12 mouse cellular contexts compared by ENCODE assay signal in the genomic region with DNA sequence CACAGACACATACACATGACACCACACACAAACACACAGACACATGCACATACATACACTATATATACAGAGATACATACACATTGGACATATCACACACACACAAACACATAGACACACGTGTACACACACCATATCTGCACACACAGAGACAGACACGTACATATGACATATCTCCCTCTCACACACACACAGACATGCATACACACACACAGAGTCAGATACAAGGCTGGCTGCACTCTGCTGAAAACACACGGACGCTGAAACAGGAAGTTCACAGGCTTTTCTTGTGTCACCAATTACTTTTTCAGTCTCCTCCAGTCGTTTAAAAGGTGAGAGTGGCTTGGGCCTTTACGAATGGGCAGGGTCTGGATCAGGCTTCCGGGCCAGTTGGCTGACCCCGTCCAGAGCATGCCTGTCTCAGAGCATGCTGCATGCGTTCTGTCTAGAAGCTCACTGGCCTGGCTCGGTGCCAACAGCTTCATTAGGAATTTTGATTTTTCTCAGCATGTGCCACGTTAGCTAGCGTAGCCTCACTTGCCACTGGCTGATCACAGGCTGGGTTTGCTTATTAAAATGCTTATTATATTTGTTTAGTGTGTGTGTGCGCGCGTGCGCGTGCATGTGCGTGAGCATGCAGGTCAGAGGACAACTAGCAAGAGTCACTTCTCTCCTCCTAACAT. TPM values are rescaled to one million over a fixed set of nuclear protein-coding genes. Genes with fewer than 3 reads are reported as not detected.
A peak's percentile ranks its signal among the peaks of the same experiment; 100 is the strongest.
DNase-seq lines count a peak whose midpoint lies in the region; ATAC-seq and TF ChIP-seq lines count a peak whose summit lies in the region.
"Had no signal": no experiment of that assay in that cellular context is flagged by ENCODE, and none has a peak within 500 bp of the region (broad histone marks: within the 10 kb centered on the region; RNA-seq: fewer than 3 reads in every experiment).

No protein-coding gene starts in this region.

- no peaks in the 10 kb centered on the region for H3K36me3 ChIP-seq in lung, postnatal 0 days (ENCODE audit: insufficient read depth, low read length)
- no peaks in the 10 kb centered on the region for H3K36me3 ChIP-seq in forebrain, embryonic 14.5 days (ENCODE audit: control insufficient read depth, insufficient read depth, low read length)
- H3K36me3 ChIP-seq in midbrain, embryonic 13.5 days, result no peaks in the 10 kb centered on the region
- H3K36me3 ChIP-seq: heart, embryonic 13.5 days had no signal

- no peak overlapping the region for H3K4me2 ChIP-seq in lung, postnatal 0 days (replicated peaks; ENCODE audit: low read depth, low read length)
- H3K4me2 ChIP-seq in forebrain, embryonic 14.5 days (ENCODE audit: low read length), result no peak overlapping the region
- H3K4me2 ChIP-seq in midbrain, embryonic 13.5 days (replicated peaks), result no peak overlapping the region
- H3K4me2 ChIP-seq: heart, embryonic 13.5 days had no signal

- no peaks in the 10 kb centered on the region for H3K27me3 ChIP-seq in lung, postnatal 0 days (replicated peaks; ENCODE audit: insufficient read depth, low read length)
- H3K27me3 ChIP-seq in forebrain, embryonic 14.5 days (replicated peaks; ENCODE audit: control insufficient read depth, insufficient read depth, low read length), result peaks cover 3% of the 10 kb centered on the region; the same call in 1 of the 2 replicates
- peaks cover 61% of the 10 kb centered on the region for H3K27me3 ChIP-seq in midbrain, embryonic 13.5 days

- H3K4me3 ChIP-seq in lung, postnatal 0 days (ENCODE audit: low read depth, low read length), result no peak overlapping the region
- H3K4me3 ChIP-seq in forebrain, embryonic 14.5 days (ENCODE audit: low read depth, low read length), result no peak overlapping the region
- H3K4me3 ChIP-seq in midbrain, embryonic 13.5 days (replicated peaks), result no peak overlapping the region
- H3K4me3 ChIP-seq in layer of hippocampus, adult 2 months, result no peak overlapping the region
- H3K4me3 ChIP-seq: heart, embryonic 13.5 days had no signal

- ATAC-seq in lung, postnatal 0 days, result no peak
- peak; percentile 54 for ATAC-seq in forebrain, embryonic 14.5 days
- peak; percentile 28; the same call in 1 of the 2 replicates for ATAC-seq in midbrain, embryonic 13.5 days

- no peak overlapping the region for H3K27ac ChIP-seq in lung, postnatal 0 days (ENCODE audit: low read length)
- H3K27ac ChIP-seq in forebrain, embryonic 14.5 days (ENCODE audit: low read depth, low read length), result no peak overlapping the region
- peak overlapping the region; percentile 68 for H3K27ac ChIP-seq in midbrain, embryonic 13.5 days
- no peak overlapping the region for H3K27ac ChIP-seq in layer of hippocampus, adult 2 months
- H3K27ac ChIP-seq: heart, embryonic 13.5 days had no signal

- H3K4me1 ChIP-seq in lung, postnatal 0 days (ENCODE audit: insufficient read depth, low read depth, low read length), result no peaks in the 10 kb centered on the region
- peaks cover 20% of the 10 kb centered on the region for H3K4me1 ChIP-seq in forebrain, embryonic 14.5 days (ENCODE audit: control insufficient read depth, insufficient read depth, low read length)
- H3K4me1 ChIP-seq in midbrain, embryonic 13.5 days (replicated peaks), result peaks cover 53% of the 10 kb centered on the region

- no peak overlapping the region for H3K9ac ChIP-seq in lung, postnatal 0 days (replicated peaks; ENCODE audit: low read depth)
- H3K9ac ChIP-seq in forebrain, embryonic 14.5 days (ENCODE audit: low read length), result no peak overlapping the region
- H3K9ac ChIP-seq in midbrain, embryonic 13.5 days (replicated peaks), result no peak overlapping the region
- H3K9ac ChIP-seq: heart, embryonic 13.5 days had no signal

- no peak for TF ChIP-seq EP300 in lung, postnatal 0 days (IDR thresholded peaks at IDR 0.05)

- no peak for TF ChIP-seq CTCF in lung, postnatal 0 days (IDR thresholded peaks at IDR 0.05)
- no peak for TF ChIP-seq CTCF in layer of hippocampus, adult 2 months (conservative IDR thresholded peaks at IDR 0.05)

- H3K9me3 ChIP-seq in lung, postnatal 0 days (ENCODE audit: low read length), result no peaks in the 10 kb centered on the region
- H3K9me3 ChIP-seq in forebrain, embryonic 14.5 days (replicated peaks; ENCODE audit: control insufficient read depth, low read length), result no peaks in the 10 kb centered on the region
- no peaks in the 10 kb centered on the region for H3K9me3 ChIP-seq in midbrain, embryonic 13.5 days
- H3K9me3 ChIP-seq: heart, embryonic 13.5 days had no signal

- WGBS in lung, postnatal 0 days, result 47% methylated on average over 18 of the region's 18 CpGs
- 47% methylated on average over 18 of the region's 18 CpGs for WGBS in forebrain, embryonic 14.5 days
- WGBS in midbrain, embryonic 13.5 days, result 41% methylated on average over 18 of the region's 18 CpGs

- peak; percentile 58 to 71 for DNase-seq in cerebellum, postnatal 14 days
- no peak for DNase-seq in cerebellum, adult 9-10 months
- DNase-seq in lung, postnatal 10 days, result peak; percentile 38
- no peak for DNase-seq in lung, postnatal 0 days (ENCODE audit: low spot score)
- peak; percentile 85 for DNase-seq in forebrain, embryonic 14.5 days (ENCODE audit: low spot score)
- no peak for DNase-seq in adrenal gland, postnatal 25 days
- DNase-seq in layer of hippocampus, adult 2 months (ENCODE audit: low spot score in 2 of 2), result no peak
- DNase-seq: liver had no signal

RNA-seq across cellular contexts. Expression of a gene that starts 9.4 kb away (rescaled TPM):
- polyA plus RNA-seq in lung, postnatal 0 days (2015; fragmentation: Nextera tagmentation; extraction: Ambion mirVana), result 3.1 and 3.4 TPM in 2 replicates
- 0.36 and 0.64 TPM in 2 replicates for polyA plus RNA-seq in forebrain, embryonic 14.5 days (2014; fragmentation: Nextera tagmentation; extraction: Ambion mirVana)
- 0.58 and 0.93 TPM in 2 replicates for polyA plus RNA-seq in midbrain, embryonic 13.5 days (2015; fragmentation: Nextera tagmentation; extraction: Ambion mirVana)
- 0.21 and 0.62 TPM in 2 replicates for total RNA-seq in adrenal gland, postnatal 25 days (2021)
- 1 to 10 TPM; 3.8 to 5.6 TPM for total RNA-seq in layer of hippocampus, adult 2 months (2021)

RNA-seq across cellular contexts. Expression of a gene that starts 24.7 kb away (rescaled TPM):
- polyA plus RNA-seq in lung, postnatal 0 days (2015; fragmentation: Nextera tagmentation; extraction: Ambion mirVana), result 0.74 and 0.81 TPM in 2 replicates
- polyA plus RNA-seq in forebrain, embryonic 14.5 days (2014; fragmentation: Nextera tagmentation; extraction: Ambion mirVana), result 0.09 and 0.14 TPM in 2 replicates
- 3.6 and 4.0 TPM in 2 replicates for polyA plus RNA-seq in midbrain, embryonic 13.5 days (2015; fragmentation: Nextera tagmentation; extraction: Ambion mirVana)
- not detected in 2 replicates for total RNA-seq in adrenal gland, postnatal 25 days (2021)
- not detected for total RNA-seq in layer of hippocampus, adult 2 months (2021)
- total RNA-seq: megakaryocyte progenitor cell, adult 5-6 weeks had no signal
- polyA plus RNA-seq: cerebellum, adult 2 months; heart, embryonic 13.5 days had no signal

Comparison
In these comparisons a context has a peak if more than half of its experiments do, and no peak if none do; other contexts are left out.
1. DNase-seq: peak in cerebellum, postnatal 14 days (2 of 2), lung, postnatal 10 days (single experiment) and forebrain, embryonic 14.5 days (single experiment); none in cerebellum, adult 9-10 months (single experiment), lung, postnatal 0 days (single experiment), adrenal gland, postnatal 25 days (single experiment) and layer of hippocampus, adult 2 months (0 of 2).